Mouse (Mus musculus) intestine, embryonic 14.5 days (tissue): ENCODE results near the gene Cd109. TPM values are rescaled to one million over a fixed set of nuclear protein-coding genes. Genes with fewer than 3 reads are reported as not detected.

Experiments
- ATAC-seq: fragments of 200-750 bp; cut with Nextera tagmentation; replicated peaks from 2 replicates; pipeline ENCODE4 v1.8.0; 2017; ENCODE audit warnings: low read depth, moderate number of reproducible peaks, moderate TSS enrichment, moderate library complexity; ENCODE audit not compliant: low FRiP score, low TSS enrichment
- DNase-seq: peaks from one replicate; pipeline ENCODE4 v3.0.0-alpha.2; 2018; ENCODE audit warnings: low spot score
- H3K27ac ChIP-seq: fragments of 300-500 bp; sonication (generic); 2 replicates; pipeline ENCODE4 v1.5.1; 2014; ENCODE audit warnings: low read depth, mild to moderate bottlenecking, control low read depth
- H3K27me3 ChIP-seq: fragments of 300-500 bp; sonication (generic); replicated peaks from 2 replicates; pipeline ENCODE4 v1.6.1; 2014; ENCODE audit warnings: low read length, control low read depth; ENCODE audit not compliant: control insufficient read depth, insufficient read depth
- H3K36me3 ChIP-seq: fragments of 300-500 bp; sonication (generic); 2 replicates; pipeline ENCODE4 v1.6.1; 2014; ENCODE audit warnings: low read length, control low read depth; ENCODE audit not compliant: control insufficient read depth, insufficient read depth
- H3K4me1 ChIP-seq: fragments of 300-500 bp; sonication (generic); replicated peaks from 2 replicates; pipeline ENCODE4 v1.6.1; 2014; ENCODE audit warnings: low read length, control low read depth, mixed read lengths; ENCODE audit not compliant: control insufficient read depth, insufficient read depth
- H3K4me2 ChIP-seq: fragments of 300-500 bp; sonication (generic); 2 replicates; pipeline ENCODE4 v1.6.1; 2014; ENCODE audit warnings: low read length
- H3K4me3 ChIP-seq: fragments of 300-500 bp; sonication (generic); 2 replicates; pipeline ENCODE4 v1.5.1; 2014; ENCODE audit warnings: low read depth, low read length, control low read depth, mixed read lengths
- H3K9ac ChIP-seq: fragments of 300-500 bp; sonication (generic); 2 replicates; pipeline ENCODE4 v1.6.1; 2014; ENCODE audit warnings: mild to moderate bottlenecking, low read length
- H3K9me3 ChIP-seq: fragments of 300-500 bp; sonication (generic); 2 replicates; pipeline ENCODE4 v1.6.1; 2016; ENCODE audit warnings: low read length, control low read depth; ENCODE audit not compliant: control insufficient read depth
- WGBS: fragments of 180-500 bp; shearing (Covaris S2); extraction: QIAGEN DNeasy Blood & Tissue Kit; methylation state at CpG from one replicate; pipeline ENCODE4 v1.1.7; 2014; 5-methylcytosine and 5-hydroxymethylcytosine counted together
- polyA plus RNA-seq: library from polyadenylated mRNA; unstranded; fragments of >200 nt; fragmentation: Nextera tagmentation; extraction: Ambion mirVana; gene quantifications from 2 replicates; pipeline ENCODE4 v1.2.1, GENCODE M21; 2014

Cd109 gene
- polyA plus RNA-seq, 1 experiment from 2014 or later, result 7.4 TPM

DNA sequence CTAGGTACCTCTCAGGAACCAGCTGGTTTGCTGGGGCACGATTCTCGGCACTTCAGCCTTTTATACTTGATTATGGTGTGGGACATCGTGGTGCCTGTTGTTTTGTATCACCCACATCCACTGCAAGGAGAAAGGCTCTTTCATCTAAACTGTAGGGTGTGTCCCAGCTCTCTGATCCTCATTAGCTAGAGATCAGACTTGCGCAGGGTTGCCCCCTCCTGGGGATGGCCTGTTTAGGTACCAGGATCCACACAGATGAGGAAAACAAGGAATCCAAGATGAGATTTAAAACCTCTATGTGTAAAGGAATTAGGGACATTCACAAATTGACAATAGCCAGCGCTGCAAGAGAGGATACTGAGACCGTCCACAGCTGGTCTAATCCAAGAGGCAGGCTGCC, 14.6 kb downstream of the Cd109 start:
- Histone ChIP-seq H3K4me2 (no peak overlapping the region), H3K9me3 (no peaks in the 10 kb centered on the region), H3K9ac (no peak overlapping the region), H3K4me3 (no peak overlapping the region), H3K4me1 (no peaks in the 10 kb centered on the region), H3K27me3 (no peaks in the 10 kb centered on the region), H3K36me3 (no peaks in the 10 kb centered on the region), H3K27ac (no peak overlapping the region)
- ATAC-seq (no peak), DNase-seq (no peak)
- WGBS, result 62% methylated on average over 6 of the region's 6 CpGs

DNA sequence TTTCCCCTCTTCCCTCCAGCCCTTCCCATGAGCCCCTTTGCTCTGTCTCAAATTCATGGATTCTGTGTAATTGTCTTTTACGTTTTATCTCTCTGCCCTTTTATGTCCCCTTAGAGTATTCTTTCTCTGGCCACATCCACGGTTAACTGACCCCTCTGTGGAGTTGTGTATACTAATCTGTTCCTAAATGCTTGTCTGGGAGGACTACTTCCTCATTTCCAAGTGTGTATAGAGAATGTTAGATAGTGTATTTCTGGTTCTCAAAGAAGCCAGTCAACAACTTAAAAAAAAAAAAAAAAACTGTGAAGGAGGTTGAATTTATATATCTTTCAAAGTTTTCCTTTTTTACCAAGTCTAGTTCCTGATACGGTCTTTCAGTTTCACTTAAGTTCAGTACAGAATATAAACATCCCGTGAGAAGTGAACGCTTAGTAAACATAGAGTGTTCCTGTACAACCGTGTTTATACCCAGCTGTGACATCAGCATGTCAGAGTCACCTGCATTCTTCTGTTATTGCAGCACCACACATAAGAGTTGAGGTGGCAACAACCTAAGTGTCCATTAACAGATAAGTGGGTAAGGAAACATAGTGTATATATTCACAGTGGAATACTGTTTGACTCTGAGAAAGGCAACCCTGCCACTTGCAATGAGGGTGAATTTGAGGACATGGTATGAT, 16.5 kb downstream of the Cd109 start:
- no peak overlapping the region for H3K4me3 ChIP-seq
- no peak overlapping the region for H3K4me2 ChIP-seq

DNA sequence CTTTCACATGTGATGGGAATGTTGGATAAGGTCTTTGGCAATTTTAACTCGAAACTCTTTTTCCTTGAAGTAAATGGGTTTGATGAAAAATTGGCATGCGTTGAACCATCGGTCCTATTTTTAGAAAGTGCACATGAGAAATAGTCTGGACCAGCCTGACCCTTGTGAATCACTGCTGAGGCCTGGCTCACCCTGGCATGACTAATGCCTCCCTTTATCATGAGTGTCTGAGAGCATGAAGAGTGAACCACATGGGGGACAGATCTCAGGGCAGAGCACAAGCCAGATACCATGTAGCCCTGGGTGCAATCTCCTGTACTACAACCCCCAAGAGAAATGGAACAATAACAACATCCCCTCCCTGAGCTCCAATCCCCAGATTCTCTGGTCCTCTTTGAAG, 18.6 kb downstream of the Cd109 start:
- Histone ChIP-seq H3K4me3 (no peak overlapping the region), H3K27ac (no peak overlapping the region), H3K4me1 (no peaks in the 10 kb centered on the region), H3K27me3 (no peaks in the 10 kb centered on the region), H3K4me2 (no peak overlapping the region), H3K36me3 (no peaks in the 10 kb centered on the region), H3K9ac (no peak overlapping the region), H3K9me3 (no peaks in the 10 kb centered on the region)
- WGBS, result 91% methylated on average over 3 of the region's 3 CpGs
- no peak for ATAC-seq
- no peak for DNase-seq

More for the DNA sequence above, 16.5 kb downstream of the Cd109 start:
- H3K36me3 ChIP-seq, result no peaks in the 10 kb centered on the region
- no peak for DNase-seq
- no peaks in the 10 kb centered on the region for H3K27me3 ChIP-seq
- H3K4me1 ChIP-seq, result no peaks in the 10 kb centered on the region
- no peak for ATAC-seq
- WGBS, result 44% methylated on average over 6 of the region's 6 CpGs
- no peak overlapping the region for H3K27ac ChIP-seq
- no peak overlapping the region for H3K9ac ChIP-seq
- H3K9me3 ChIP-seq, result no peaks in the 10 kb centered on the region

DNA sequence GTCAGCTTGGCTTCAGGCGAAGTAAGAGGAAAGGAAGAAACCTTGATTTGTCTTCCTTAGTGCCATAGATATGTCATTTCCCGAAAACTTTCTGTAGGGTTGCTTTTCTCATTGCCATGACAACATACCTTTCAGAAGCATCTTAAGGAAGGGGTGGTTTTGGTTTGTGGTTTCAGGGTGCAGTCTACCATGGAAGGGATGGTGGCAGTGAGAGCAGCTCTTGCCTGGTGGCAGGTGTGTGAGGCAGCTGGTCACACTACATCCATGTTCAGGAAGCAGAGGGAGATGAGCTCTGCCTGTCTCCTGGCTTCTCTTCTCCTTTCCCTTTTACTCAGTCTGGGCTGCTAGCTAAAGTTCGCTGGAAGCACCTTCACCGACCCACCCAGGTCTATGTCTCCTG, 26.0 kb downstream of the Cd109 start:
- H3K36me3 ChIP-seq, result no peaks in the 10 kb centered on the region
- H3K27ac ChIP-seq, result no peak overlapping the region
- no peak for ATAC-seq
- H3K27me3 ChIP-seq, result no peaks in the 10 kb centered on the region
- no peak overlapping the region for H3K4me3 ChIP-seq
- no peak for DNase-seq
- no peaks in the 10 kb centered on the region for H3K9me3 ChIP-seq
- WGBS, result 72% methylated on average over 4 of the region's 4 CpGs
- no peak overlapping the region for H3K4me2 ChIP-seq
- no peak overlapping the region for H3K9ac ChIP-seq
- no peaks in the 10 kb centered on the region for H3K4me1 ChIP-seq

DNA sequence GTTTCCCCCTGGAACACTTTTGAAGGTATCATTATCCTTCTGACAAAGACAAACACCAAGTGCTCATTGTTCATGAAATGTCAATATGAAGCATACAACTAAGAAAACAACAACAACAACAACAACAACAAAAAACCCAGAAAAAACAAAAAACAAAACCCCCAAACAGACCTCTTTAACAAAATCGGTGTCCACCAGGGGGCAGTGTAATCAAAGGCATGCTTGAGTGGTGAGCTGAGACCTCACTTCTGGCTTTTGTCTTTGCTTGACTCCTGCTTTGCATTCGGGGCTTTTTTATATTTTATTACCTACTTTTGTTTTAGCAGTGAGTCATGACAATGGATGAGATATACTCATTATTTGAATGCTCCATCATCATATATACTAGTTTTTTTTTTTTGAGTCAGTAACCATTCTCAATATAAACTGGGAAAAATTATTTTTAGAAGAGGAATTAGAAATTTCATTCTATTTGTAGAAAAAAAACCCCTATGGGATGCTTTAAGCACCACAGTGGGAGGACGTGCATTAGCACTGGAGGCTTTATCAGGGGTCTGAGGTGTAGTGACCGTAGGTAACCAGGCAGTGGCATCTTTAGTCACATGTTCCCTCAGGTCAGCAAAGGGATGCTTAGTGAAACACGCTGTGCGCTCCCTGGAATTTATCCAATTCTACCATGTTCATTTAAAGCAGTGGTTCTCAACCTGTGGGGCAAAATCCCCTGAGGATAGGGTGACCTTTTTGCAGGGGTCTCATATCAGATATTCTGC, 30.8 kb downstream of the Cd109 start:
- Histone ChIP-seq H3K4me2 (no peak overlapping the region), H3K9me3 (no peaks in the 10 kb centered on the region), H3K27ac (no peak overlapping the region), H3K4me3 (no peak overlapping the region), H3K4me1 (no peaks in the 10 kb centered on the region; the same call in 1 of the 2 replicates), H3K9ac (no peak overlapping the region), H3K27me3 (no peaks in the 10 kb centered on the region), H3K36me3 (no peaks in the 10 kb centered on the region)
- ATAC-seq, result no peak
- DNase-seq, result peak; percentile 80
- WGBS, result 44% methylated on average over 6 of the region's 6 CpGs

DNA sequence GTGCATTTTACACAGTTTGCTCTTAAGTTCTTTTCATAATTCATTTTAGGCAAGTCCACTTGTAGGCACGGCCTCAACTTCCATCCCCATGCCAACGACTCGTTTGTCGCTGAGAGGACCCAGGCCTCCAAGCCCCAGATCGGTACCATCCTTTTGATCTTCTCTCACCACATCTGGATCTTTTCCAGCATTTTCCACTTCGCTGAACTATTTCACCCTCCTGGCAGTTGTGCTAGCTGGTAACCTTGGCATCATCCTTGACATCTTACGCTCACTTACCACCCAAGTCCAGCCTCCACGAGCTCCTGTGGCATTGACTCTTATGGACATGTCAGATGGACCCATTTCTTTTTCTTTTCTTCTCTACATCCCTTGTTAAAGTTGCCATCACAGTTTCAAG, 33.3 kb downstream of the Cd109 start:
- Histone ChIP-seq H3K27ac (peak overlapping the region; percentile 69), H3K4me3 (no peak overlapping the region), H3K4me2 (no peak overlapping the region), H3K36me3 (no peaks in the 10 kb centered on the region), H3K27me3 (no peaks in the 10 kb centered on the region), H3K4me1 (no peaks in the 10 kb centered on the region; the same call in 1 of the 2 replicates), H3K9ac (no peak overlapping the region), H3K9me3 (no peaks in the 10 kb centered on the region)
- WGBS, result 43% methylated on average over 8 of the region's 8 CpGs
- ATAC-seq, result no peak
- no peak for DNase-seq

DNA sequence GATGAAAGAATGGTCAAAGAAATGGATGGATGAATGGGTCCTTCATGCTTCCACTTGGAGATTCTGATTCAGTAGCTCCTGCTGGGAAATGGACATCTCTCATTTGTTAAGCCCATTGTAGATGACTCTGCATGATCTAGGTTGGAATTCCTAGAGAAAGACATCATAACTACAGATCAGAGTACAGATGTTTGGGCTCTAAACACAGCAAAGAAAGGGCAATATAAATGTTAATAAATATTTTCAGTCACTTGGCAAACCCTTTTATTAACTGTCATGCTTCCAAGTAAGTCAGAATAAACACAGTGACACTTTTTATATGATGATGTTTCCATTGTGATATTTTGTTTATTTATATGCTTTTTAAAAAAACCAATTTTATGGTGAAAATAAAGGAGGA, 34.1 kb downstream of the Cd109 start:
- Histone ChIP-seq H3K4me3 (no peak overlapping the region), H3K36me3 (no peaks in the 10 kb centered on the region), H3K4me2 (no peak overlapping the region), H3K27ac (peak overlapping the region; percentile 69), H3K9me3 (no peaks in the 10 kb centered on the region), H3K27me3 (no peaks in the 10 kb centered on the region), H3K9ac (no peak overlapping the region), H3K4me1 (no peaks in the 10 kb centered on the region; the same call in 1 of the 2 replicates)
- DNase-seq (no peak), ATAC-seq (no peak)

DNA sequence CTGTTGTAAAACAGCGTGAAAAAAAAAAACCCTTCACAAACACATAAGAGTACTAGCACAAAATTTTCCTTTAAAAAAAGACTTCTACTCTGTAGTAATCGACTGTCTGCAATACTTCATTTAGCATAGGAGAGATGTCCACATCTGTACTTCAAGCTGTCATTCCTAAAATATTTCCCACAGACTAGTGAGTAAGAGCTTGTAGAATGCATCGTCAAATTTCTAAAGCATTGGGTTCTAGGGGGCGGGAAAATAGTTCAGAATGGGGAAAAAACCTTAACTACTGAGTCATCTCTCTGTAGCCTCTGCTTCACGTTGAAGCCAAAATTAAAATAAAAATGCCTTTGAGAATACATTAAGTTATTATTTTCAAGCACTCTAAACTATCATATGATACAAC, 42.2 kb downstream of the Cd109 start:
- ATAC-seq (no peak), DNase-seq (no peak)
- no peak overlapping the region for H3K4me3 ChIP-seq
- no peaks in the 10 kb centered on the region for H3K27me3 ChIP-seq
- WGBS, result 75% methylated on average over 5 of the region's 5 CpGs
- no peaks in the 10 kb centered on the region for H3K9me3 ChIP-seq
- H3K4me1 ChIP-seq, result no peaks in the 10 kb centered on the region
- no peak overlapping the region for H3K9ac ChIP-seq
- H3K4me2 ChIP-seq, result no peak overlapping the region
- no peaks in the 10 kb centered on the region for H3K36me3 ChIP-seq
- H3K27ac ChIP-seq, result no peak overlapping the region
